Mouse (Mus musculus): ENCODE data around the gene Cep152. TPM values are rescaled to one million over a fixed set of nuclear protein-coding genes. Genes with fewer than 3 reads are reported as not detected.
A peak's percentile ranks its signal among the peaks of the same experiment; 100 is the strongest.

The Cep152 gene
- total and polyA plus RNA-seq, 3 experiments, result 7.7 to 8.9 (median 8.8) TPM

DNA sequence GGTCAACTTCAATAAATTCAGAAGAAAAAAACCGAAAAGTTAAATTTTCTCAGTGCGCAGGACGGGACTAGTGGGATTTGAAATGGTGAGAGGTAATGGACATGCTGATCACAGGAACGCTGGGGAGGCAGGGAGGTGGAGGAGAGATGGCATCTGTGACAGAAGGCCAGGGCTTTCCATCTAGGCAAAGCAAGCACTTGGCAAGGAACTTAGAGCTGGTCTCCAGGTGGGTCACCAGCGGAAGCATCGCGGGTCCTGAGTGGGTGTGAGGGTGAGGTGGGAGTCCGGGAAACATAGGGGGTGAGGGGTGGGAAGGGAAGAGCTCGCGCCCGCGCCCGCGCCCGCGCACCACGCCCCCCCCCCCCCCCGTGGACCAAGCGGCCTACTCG lies 47.6 kb upstream of the Cep152 start:
- in situ Hi-C loops (cut with MboI; ENCODE audit: low pct_ligation_motif_present, low pct_unique_long_range_greater_than_20kb, low sequenced_read_pairs), result loop anchor here (25.0 kb wide), 1 partner anchor 365 kb away; the partner anchor contains the start of gene Fgf7
- Histone ChIP-seq H3K9ac (ENCODE audit: insufficient read depth, low read depth) (peak overlapping the region; percentile 13; the same call in 1 of the 2 replicates), H3K4me2 (ENCODE audit: insufficient read depth, low read depth, poor library complexity, severe bottlenecking) (peak overlapping the region; percentile 41; the same call in 1 of the 2 replicates), H3K9me3 (replicated peaks; ENCODE audit: low read length) (peaks cover 3% of the 10 kb centered on the region), H3K4me3 (replicated peaks in 1 of 3; ENCODE audit: low read depth in 2 of 3, low read length in 2 of 3, poor library complexity in 1 of 3) (peak overlapping the region in 2 of 3 experiments; percentile 64 to 87), H3K27ac (ENCODE audit: insufficient read depth, low read depth) (no peak overlapping the region), H3K4me1 (ENCODE audit: control insufficient read depth in 1 of 2, insufficient read depth in 2 of 2) (peaks cover 5 to 13% of the 10 kb centered on the region in 2 experiments; a peak in 3 of 4 replicates), H3K27me3 (replicated peaks) (no peaks in the 10 kb centered on the region), H3K36me3 (replicated peaks in 1 of 2; ENCODE audit: control insufficient read depth in 1 of 2, insufficient read depth in 1 of 2, low read length in 1 of 2) (no peaks in the 10 kb centered on the region), H3K79me2 (replicated peaks; ENCODE audit: control insufficient read depth, extremely low read depth, insufficient read depth, poor library complexity, severe bottlenecking) (no peaks in the 10 kb centered on the region; the same call in 1 of the 2 replicates)
- dilution Hi-C loops (cut with MboI; ENCODE audit: extremely low pct_ligation_motif_present, extremely low pct_unique_long_range_greater_than_20kb, low sequenced_read_pairs), result no loop called here
- no peak for TF ChIP-seq USF1 (IDR thresholded peaks at IDR 0.05; ENCODE audit: low read depth, low read length)
- no peak for TF ChIP-seq CTCF (conservative IDR thresholded peaks at IDR 0.05 in 1 of 2, IDR thresholded peaks at IDR 0.05 in 1 of 2; ENCODE audit: low read depth in 2 of 2, low read length in 2 of 2)
- no peak for TF ChIP-seq BHLHE40 (IDR thresholded peaks at IDR 0.05; ENCODE audit: low read depth, low read length)
- TF ChIP-seq ZMIZ1 (IDR thresholded peaks at IDR 0.05; ENCODE audit: low read depth, low read length), result no peak
- no peak for TF ChIP-seq HCFC1 (IDR thresholded peaks at IDR 0.05; ENCODE audit: low read depth, low read length)
- TF ChIP-seq MAFK (IDR thresholded peaks at IDR 0.05; ENCODE audit: insufficient replicate concordance, low read length), result no peak
- TF ChIP-seq JUN (IDR thresholded peaks at IDR 0.05; ENCODE audit: insufficient read depth, low read depth, low read length), result no peak
- no peak for TF ChIP-seq MAZ (IDR thresholded peaks at IDR 0.05; ENCODE audit: low read depth, low read length)
- no peak for TF ChIP-seq NELFE (IDR thresholded peaks at IDR 0.05; ENCODE audit: low read depth, low read length)
- TF ChIP-seq ZNF384 (IDR thresholded peaks at IDR 0.05; ENCODE audit: low read depth, low read length), result no peak
- TF ChIP-seq POLR2A (IDR thresholded peaks at IDR 0.05; ENCODE audit: low read depth, low read length), result no peak
- TF ChIP-seq MEF2A (IDR thresholded peaks at IDR 0.05; ENCODE audit: borderline replicate concordance, low read depth, low read length), result no peak
- TF ChIP-seq KAT2A (IDR thresholded peaks at IDR 0.05; ENCODE audit: insufficient replicate concordance, low read length), result no peak
- no peak for DNase-seq (ENCODE audit: extremely low read depth)

DNA sequence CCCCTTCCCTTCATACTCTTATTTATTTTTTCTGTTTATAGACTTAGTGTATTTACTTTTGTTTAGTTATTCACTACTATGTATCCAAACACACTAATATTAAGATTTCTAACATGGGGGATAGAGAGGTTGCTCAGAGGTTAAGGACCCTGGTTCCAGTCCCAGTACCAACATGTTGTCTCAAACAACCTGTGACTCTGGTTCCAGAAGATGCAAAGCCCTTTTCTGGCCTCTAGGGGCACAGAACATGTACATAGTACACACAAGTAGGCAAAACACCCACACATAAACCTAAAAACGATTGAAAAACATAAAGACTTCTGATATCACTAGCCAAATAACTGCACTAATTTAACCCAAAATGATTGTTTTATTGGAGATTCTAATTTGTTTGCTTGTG lies 45.9 kb upstream of the Cep152 start:
- no peak for DNase-seq (ENCODE audit: extremely low read depth)
- TF ChIP-seq POLR2A (IDR thresholded peaks at IDR 0.05; ENCODE audit: low read depth, low read length) (no peak), CTCF (conservative IDR thresholded peaks at IDR 0.05 in 1 of 2, IDR thresholded peaks at IDR 0.05 in 1 of 2; ENCODE audit: low read depth in 2 of 2, low read length in 2 of 2) (peak; percentile 19 to 46; a peak in 3 of 4 replicates)
- Histone ChIP-seq H3K9ac (ENCODE audit: insufficient read depth, low read depth) (no peak overlapping the region), H3K36me3 (replicated peaks in 1 of 2; ENCODE audit: control insufficient read depth in 1 of 2, insufficient read depth in 1 of 2, low read length in 1 of 2) (no peaks in the 10 kb centered on the region), H3K4me3 (replicated peaks in 1 of 3; ENCODE audit: low read depth in 2 of 3, low read length in 2 of 3, poor library complexity in 1 of 3) (no peak overlapping the region), H3K27ac (ENCODE audit: insufficient read depth, low read depth) (no peak overlapping the region), H3K9me3 (replicated peaks; ENCODE audit: low read length) (peaks cover 3% of the 10 kb centered on the region), H3K4me2 (ENCODE audit: insufficient read depth, low read depth, poor library complexity, severe bottlenecking) (no peak overlapping the region), H3K4me1 (ENCODE audit: control insufficient read depth in 1 of 2, insufficient read depth in 2 of 2) (peaks cover 5 to 26% of the 10 kb centered on the region in 2 experiments; a peak in 3 of 4 replicates), H3K79me2 (replicated peaks; ENCODE audit: control insufficient read depth, extremely low read depth, insufficient read depth, poor library complexity, severe bottlenecking) (no peaks in the 10 kb centered on the region; the same call in 1 of the 2 replicates), H3K27me3 (replicated peaks) (no peaks in the 10 kb centered on the region)
- in situ Hi-C loops (cut with MboI; ENCODE audit: low pct_ligation_motif_present, low pct_unique_long_range_greater_than_20kb, low sequenced_read_pairs), result loop anchor here (25.0 kb wide), 1 partner anchor 366 kb away; the partner anchor contains the start of gene Fgf7
- dilution Hi-C loops (cut with MboI; ENCODE audit: extremely low pct_ligation_motif_present, extremely low pct_unique_long_range_greater_than_20kb, low sequenced_read_pairs), result no loop called here

All from CH12.LX (cell line).